Mouse (Mus musculus) erythroid progenitor cell, adult 5-6 weeks (primary cell): ENCODE measurements around the gene Pgr. TPM values are rescaled to one million over a fixed set of nuclear protein-coding genes. Genes with fewer than 3 reads are reported as not detected.

Source experiments
- ATAC-seq: replicated peaks from 2 replicates; pipeline ENCODE4 v1.8.0; 2016; ENCODE audit warnings: moderate number of reproducible peaks, mild to moderate bottlenecking, moderate TSS enrichment, inconsistent platforms; ENCODE audit not compliant: poor library complexity, low FRiP score, severe bottlenecking
- total RNA-seq, 2 experiments: library from RNA; stranded (forward) in 1 of 2; stranded (reverse) in 1 of 2; fragments of 150-400 nt in 1 of 2; fragments of 186-747, 209-891 nt in 1 of 2; gene quantifications; 2 replicates each; pipeline versions ENCODE4 v1.2.3 to v1.2.4; 2015 to 2017; ENCODE audit warnings: low replicate concordance in 2 of 2

Gene Pgr
- total RNA-seq (2015; ENCODE audit: low replicate concordance), result not detected in 2 replicates
- not detected in 2 replicates for total RNA-seq (2017; ENCODE audit: low replicate concordance)

DNA sequence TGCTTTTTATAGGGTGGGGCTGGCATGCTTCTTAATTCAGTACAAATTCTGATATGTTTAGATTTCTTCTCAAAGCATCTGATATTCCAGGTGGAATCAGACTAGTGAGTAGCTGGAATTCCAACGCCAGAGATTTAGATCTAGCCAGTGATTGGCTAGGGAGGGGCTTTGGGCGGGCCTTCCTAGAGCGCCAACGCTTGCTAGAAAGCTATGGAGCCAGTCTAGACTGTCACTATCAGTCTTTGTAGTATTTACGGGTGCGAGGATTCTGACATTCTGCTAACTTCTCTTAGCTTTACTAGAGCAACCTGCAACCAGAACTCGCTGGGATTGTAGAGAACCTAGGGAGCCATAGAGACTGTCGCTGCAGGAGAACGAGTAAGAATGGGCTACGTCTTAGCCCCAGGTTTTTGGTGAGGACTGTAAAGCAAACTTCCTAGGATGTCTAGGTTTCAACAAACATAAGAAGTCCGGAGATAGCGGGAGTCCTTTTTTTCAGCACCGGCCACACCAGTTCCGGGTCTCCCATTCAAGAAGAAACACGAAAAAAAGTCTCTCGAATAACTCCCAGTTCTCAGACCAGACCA lies at the start of gene Pgr:
Gene Pgr (plus strand): TSS at position 218 of the 587 bp plus-strand sequence.
- no peak for ATAC-seq

DNA sequence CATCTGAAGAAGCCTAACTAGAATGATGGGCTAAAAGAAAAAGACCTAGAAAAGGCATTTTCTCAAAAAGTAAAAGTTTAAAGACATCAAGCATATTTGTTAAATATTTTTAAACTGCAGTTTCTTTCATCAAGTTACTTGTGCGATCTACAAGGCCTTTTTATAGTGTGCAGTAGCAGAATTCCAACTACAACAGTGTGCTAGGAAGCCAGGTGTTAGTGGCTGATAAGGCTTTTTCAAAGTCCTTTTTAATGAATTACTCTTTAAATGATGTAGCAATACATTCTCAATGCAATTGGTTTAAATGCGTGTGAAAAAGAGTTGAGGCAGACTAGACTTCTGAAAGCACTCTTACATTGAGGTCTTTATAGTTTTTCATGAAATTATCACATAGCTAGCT lies 42.2 kb upstream of the Pgr start:
- ATAC-seq, result no peak

DNA sequence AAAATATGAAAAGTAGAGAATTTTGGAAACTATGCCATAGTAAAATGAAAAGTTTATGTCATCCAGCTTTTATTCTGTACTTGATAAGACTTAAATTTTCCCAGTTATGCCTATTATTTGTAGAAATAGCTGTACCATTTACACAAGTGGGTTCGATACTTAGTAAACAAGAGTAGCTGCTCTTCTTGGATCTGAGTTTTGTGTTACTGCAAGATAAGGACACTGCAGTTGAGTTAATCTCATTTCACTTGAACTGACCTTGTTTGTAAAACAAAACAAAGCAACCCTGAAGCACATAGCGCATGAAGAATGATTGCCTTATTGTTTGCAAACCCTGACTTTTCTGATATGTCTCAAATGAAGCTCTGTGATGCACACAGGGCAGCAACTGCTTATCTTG lies 31.1 kb upstream of the Pgr start:
- no peak for ATAC-seq

- no peak for ATAC-seq
These were observed 4.4 kb upstream of the Pgr start for GRCm38 (mm10) chr9:8895205-8895604.

DNA sequence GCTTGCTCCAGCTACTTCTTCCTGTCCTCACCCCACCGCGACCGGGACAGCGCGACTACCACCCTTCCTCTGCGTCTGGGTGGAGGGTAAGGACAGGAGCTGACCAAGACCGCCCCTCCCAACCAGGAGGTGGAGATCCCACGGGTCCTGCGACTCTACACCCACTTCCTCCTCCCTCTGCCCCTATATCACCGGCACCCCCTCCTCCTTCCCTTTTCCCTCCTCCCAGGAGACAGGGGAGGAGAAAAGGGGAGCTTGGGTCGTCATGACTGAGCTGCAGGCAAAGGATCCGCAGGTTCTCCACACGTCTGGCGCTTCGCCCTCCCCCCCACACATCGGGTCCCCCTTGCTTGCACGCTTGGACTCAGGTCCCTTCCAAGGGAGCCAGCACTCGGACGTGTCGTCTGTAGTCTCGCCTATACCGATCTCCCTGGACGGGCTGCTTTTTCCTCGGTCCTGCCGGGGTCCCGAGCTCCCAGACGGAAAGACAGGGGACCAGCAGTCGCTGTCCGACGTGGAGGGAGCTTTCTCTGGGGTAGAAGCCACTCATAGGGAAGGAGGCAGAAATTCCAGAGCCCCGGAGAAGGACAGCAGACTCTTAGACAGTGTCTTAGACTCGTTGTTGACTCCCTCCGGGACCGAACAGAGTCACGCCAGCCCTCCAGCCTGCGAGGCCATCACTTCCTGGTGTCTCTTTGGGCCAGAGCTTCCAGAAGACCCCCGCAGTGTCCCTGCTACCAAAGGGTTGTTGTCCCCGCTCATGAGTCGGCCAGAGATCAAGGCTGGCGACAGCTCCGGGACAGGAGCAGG lies 775 bp downstream of the Pgr start:
- ATAC-seq, result 0 out of 2 replicates have a peak, but pooled peaks have one; percentile 22

DNA sequence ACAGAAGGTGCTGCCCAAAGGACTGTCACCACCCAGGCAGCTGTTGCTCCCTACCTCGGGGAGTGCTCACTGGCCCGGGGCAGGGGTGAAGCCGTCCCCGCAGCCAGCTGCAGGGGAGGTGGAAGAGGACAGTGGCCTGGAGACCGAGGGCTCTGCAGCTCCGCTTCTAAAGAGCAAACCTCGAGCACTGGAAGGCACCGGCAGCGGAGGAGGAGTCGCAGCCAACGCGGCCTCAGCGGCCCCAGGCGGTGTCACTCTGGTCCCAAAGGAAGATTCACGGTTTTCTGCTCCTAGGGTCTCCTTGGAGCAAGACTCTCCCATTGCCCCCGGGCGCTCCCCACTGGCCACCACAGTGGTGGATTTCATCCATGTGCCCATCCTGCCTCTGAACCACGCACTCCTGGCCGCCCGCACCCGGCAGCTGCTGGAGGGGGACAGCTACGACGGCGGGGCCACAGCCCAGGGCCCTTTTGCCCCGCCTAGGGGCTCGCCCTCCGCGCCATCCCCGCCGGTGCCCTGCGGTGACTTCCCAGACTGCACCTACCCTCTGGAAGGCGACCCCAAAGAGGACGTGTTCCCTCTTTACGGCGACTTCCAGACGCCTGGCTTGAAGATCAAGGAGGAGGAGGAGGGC lies 1.5 kb downstream of the Pgr start:
- ATAC-seq, result 0 out of 2 replicates have a peak, but pooled peaks have one; percentile 39

GRCm38 (mm10) chr9:8901647-8902131 lies 2.1 kb downstream of the Pgr start:
- ATAC-seq, result no peak

DNA sequence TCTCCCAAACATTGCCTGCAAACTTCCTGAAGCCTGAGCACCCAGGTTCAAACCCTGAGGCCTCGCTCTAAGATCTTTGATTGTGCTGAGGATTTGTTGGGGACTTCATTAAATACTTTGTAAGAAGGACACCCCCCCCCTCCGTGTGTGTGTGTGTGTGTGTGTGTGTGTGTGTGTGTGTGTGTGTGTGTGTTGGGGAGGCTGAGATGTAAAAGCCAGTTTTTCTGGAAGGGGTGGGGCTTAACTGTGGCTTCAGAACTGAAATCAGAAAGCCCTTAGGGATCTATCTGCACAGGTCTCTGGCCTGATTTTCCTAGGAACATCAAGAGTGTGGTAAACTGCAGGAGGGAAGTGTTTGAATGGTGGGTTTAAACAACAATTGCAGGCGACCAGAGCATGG lies 2.6 kb downstream of the Pgr start:
- no peak for ATAC-seq

DNA sequence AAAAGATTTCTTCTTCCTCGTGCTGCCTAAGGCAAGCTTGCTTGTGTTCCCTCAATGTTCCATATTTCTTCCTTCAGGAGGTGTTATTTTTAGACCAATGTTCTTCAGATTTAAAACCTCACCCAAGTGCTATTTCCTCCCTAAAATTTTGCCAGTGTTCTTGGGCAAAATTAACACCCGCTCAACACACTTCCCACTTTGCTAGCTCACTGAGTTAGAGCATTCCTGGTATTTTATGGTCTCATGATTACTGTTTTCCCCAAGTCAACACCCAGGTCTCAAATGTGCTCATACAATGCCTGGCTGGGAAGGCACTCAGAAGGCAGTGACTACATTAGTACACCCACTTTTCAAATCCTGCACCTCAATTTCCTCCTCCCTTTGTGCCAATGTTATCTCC lies 27.9 kb downstream of the Pgr start:
- ATAC-seq, result no peak

DNA sequence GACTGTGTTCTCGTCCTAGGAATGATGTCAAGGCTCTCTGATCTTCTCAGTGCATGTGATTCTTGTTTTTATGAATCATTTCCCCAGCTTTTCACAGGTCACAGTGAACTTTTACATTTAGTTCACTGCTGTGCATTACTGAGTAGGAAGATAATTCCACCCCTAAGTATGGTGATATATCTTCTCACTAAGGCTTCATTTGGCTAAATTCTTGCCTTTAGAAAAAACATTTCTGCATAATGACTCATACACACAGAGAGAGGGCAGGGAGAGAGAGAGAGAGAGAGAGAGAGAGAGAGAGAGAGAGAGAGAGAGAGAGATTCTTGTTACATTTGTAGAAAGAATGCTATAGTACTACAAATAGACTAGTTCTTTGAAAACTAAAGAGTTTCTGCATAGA lies 38.1 kb downstream of the Pgr start:
- ATAC-seq, result no peak

DNA sequence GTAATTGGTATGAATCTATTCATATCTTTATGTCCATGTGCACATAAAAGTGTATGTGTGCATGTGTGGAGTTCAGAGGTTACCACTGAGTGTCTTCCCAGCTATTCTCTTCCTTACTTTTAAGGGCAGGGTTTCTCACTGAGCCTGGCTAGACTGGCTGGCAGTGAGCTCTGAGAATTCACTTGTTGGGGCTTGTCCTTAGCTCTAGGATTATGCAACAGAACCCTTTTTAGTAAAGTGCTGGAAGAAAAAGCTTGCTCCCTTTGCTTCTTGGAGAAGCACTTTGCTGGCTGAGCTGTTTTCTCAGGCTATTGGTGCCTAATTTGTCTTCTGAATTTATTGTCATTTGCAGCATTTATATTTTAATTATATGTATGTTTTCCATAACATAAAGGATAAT lies 53.7 kb downstream of the Pgr start:
- ATAC-seq, result no peak

- ATAC-seq, result no peak
These were observed 65.0 kb downstream of the Pgr start for GRCm38 (mm10) chr9:8964512-8965133.

- ATAC-seq, result no peak
These were observed 70.6 kb downstream of the Pgr start for GRCm38 (mm10) chr9:8970240-8970639.

GRCm38 (mm10) chr9:8971491-8971890 lies 71.9 kb downstream of the Pgr start, which contains the start of gene Gm16485:
Gene Gm16485 (plus strand): TSS chr9:8971791.
- ATAC-seq, result no peak

GRCm38 (mm10) chr9:8977775-8978174 lies 78.1 kb downstream of the Pgr start:
- ATAC-seq, result no peak

- no peak for ATAC-seq
These were observed 82.7 kb downstream of the Pgr start for GRCm38 (mm10) chr9:8982315-8982714.

- no peak for ATAC-seq
These were observed 96.9 kb downstream of the Pgr start for GRCm38 (mm10) chr9:8996494-8996893.

DNA sequence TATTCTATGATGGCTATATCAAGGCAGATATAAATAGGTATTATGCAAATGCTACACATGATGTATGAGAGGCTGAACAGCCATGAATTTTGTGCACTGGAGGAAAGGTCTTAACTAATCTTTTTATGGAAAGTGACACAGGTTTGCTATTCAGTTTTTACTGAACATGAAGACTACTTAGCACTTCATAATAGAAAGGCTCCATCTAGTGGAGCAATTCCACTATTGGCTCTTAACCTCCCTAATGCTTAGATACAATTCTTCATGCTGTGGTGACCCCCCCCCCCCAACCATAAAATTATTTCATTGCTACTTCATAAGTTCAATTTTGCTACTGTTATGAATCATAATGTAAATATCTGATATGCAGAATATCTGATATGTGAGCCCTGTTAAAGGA lies 101.5 kb downstream of the Pgr start:
- ATAC-seq, result no peak

DNA sequence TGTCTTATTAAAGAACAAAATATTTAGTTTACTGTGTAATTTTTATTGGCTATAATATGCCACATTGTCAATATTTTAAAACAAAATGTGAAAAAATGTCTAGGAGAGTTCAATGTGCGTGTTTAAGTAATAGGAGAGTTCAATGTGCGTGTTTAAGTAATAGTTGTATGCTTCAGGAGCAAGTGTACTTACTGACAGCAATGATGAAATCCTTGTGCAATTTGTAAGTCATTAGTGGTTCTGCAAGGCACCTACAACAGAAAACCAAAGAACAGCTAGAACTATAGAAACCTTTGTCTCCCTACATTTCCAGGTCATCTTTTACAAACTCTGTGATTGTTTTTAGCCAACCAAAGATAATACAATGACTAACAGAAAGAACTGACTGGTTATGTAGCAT lies 115.5 kb downstream of the Pgr start:
- ATAC-seq, result no peak
